Mouse (Mus musculus): ENCODE measurements around the gene Zfp335.

The Zfp335 gene

GRCm38 (mm10) chr2:164924100-164924857 is 12.7 kb upstream of the Zfp335 start:
- no peak for DNase-seq (ENCODE audit: low read depth)

GRCm38 (mm10) chr2:164923291-164923690 is 11.7 kb upstream of the Zfp335 start:
- no peak for DNase-seq (ENCODE audit: low read depth)

GRCm38 (mm10) chr2:164921984-164922383 is 10.4 kb upstream of the Zfp335 start:
- DNase-seq (ENCODE audit: low read depth): no peak

DNA sequence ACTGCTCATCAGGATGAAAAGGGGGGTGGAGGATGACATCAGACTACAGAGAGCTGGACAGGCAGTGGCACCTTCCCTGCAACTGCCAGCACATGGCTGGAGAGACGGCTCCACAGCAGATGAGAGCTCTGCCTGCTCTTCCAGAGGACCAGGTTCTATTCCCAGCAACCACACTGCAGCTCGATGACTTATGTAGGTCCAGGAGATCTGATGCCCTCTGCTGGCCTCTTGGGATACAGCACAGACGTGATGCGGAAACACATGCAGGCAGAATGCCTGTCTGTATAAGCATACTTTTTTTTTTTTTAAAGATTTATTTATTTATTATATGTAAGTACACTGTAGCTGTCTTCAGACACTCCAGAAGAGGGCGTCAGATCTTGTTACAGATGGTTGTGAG is 6.8 kb upstream of the Zfp335 start:
- no peak for DNase-seq (ENCODE audit: low read depth)

DNA sequence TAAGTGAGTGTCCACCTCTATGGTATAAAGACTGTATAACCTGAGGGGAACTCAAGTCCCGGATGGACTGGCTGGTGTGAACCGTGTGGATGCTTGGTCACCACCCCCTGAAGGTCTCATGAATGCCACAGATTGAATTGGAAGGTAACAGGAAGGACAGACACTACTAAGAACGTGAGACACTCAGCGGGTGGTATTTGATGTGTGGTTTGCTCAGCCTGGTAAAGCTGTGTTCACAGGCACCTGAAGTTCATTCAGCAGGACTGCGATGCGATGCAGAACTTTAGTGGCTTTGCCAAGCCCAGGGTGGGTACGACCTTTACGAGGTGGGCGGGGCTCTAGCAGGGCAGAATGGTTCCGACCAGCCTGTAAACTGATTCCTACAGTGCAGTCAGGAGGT is 5.8 kb upstream of the Zfp335 start:
- no peak for DNase-seq (ENCODE audit: low read depth)

DNA sequence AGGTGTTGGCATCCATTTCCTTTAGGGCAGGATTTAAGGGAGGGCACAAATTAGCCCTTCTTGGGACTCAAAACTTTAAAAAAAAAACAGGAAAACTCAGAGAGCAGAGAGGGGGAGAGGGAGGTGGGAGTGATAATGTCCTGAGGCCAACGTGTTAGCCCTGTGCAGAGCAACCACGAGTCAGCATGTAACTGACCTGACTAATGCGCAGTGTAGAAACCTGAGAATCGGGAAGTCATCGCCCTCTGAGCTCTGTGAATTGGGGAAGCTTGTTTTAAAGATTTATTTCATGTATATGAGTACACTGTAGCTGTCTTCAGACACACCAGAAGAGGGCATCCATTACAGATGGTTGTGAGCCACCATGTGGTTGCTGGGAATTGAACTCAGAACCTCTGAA is 5.3 kb upstream of the Zfp335 start:
- no peak for DNase-seq (ENCODE audit: low read depth)

DNA sequence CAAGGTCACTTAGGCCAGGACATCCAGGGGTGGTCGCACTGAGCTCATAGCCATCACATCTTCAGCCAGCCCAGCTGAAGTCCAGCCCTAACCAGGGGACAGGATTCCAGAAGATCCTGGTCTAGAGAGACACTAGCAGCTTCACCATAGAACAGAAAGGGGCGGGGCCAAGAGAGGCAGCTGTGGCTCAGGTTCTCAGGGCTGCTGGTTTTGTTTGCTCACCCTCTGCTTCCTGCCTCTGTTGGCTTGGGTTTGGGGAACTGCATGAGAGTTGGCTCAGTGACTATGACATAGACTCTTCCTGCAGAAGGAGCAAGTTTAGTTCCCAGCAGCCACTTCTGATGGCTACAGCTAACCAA is 1.9 kb upstream of the Zfp335 start:
- peak; percentile 74 for DNase-seq (ENCODE audit: low read depth)

GRCm38 (mm10) chr2:164912749-164913427 is 1.3 kb upstream of the Zfp335 start:
- DNase-seq (ENCODE audit: low read depth): no peak

DNA sequence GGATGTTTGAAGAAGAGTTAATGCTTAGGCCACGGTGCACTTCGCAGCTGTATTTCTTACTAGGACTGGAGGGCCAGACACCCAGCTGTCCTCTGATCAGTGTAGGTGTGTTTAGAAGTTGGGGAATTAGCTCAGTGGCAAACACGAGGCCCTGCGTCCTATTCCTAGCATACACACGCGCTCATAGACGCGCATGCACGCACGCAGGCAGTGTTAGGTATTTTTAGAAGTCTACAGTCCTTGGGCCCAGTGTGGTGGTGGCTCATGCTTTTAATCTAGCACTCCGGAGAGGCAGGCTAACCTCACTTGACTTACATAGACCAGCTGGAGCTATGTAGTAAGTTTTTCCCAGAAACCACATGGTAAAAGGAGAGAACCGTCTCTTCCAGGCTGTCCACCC is 594 bp upstream of the Zfp335 start:
- peak; percentile 24 for DNase-seq (ENCODE audit: low read depth)

- DNase-seq (ENCODE audit: low read depth): no peak
Measured at GRCm38 (mm10) chr2:164910360-164911061, 1.0 kb downstream of the Zfp335 start.

- DNase-seq (ENCODE audit: low read depth): peak; percentile 46
Measured at GRCm38 (mm10) chr2:164909542-164909941, 2.0 kb downstream of the Zfp335 start.

DNA sequence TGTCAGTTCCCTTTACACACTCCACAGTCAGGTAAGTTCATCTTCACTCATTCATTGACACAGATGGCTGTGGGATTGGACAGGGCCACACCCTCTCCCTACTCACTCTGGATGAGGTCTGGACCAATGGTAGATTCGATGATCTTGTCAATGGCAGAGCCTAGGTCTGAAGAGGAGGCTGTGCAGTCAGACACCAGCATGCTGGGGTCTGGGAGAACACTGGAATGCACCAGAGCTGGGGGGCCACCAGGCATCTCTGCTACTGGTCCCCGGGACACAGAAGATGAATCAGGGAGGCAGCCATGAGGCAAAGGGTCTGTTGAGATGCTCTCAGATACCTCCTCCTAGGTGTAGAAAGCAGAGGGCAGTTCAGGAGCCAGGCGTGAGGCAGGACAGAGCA is 2.5 kb downstream of the Zfp335 start:
- DNase-seq (ENCODE audit: low read depth): no peak

GRCm38 (mm10) chr2:164908011-164908410 is 3.5 kb downstream of the Zfp335 start:
- no peak for DNase-seq (ENCODE audit: low read depth)

- no peak for DNase-seq (ENCODE audit: low read depth)
Measured at GRCm38 (mm10) chr2:164907511-164907910, 4.0 kb downstream of the Zfp335 start.

DNA sequence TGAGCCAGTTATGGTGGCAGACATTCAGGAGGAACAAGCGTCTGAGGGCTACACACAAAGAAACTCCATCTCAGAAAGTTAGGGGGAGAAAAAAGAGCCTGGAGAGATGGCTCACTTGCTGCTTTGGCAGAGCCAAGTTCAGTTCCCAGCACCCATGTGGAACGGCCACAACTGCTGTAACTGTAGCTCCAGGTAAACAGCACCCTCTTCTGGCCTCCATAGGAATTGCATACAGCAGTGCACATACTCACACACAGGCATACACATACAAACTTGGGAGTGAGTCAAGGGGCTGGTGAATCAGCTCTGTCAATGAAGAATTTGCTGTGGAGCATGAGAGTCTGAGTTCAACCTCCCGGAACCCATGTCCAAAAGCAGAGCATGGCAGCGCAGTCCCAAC is 5.5 kb downstream of the Zfp335 start:
- DNase-seq (ENCODE audit: low read depth): no peak

GRCm38 (mm10) chr2:164903496-164903895 is 8.1 kb downstream of the Zfp335 start:
- DNase-seq (ENCODE audit: low read depth): no peak

DNA sequence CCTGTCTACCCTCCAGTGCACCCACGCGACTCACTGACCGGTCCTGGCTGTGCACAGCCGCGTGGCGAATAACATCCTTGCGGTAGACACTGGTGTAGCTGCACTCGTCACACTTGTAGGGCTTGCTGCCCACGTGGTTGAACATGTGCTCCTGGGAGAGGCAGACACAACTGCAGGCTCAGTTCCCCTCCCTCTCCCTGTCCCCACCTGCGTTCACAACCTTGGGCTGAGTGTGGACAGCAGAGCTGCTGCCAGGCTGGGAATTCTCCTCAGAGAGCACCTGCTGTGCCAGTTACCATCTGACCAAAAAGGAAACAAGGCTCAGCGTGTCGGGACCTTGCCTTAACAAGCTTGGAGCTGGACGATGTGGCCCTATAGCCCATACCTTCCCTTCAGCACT is 10.2 kb downstream of the Zfp335 start:
- DNase-seq (ENCODE audit: low read depth): no peak

DNA sequence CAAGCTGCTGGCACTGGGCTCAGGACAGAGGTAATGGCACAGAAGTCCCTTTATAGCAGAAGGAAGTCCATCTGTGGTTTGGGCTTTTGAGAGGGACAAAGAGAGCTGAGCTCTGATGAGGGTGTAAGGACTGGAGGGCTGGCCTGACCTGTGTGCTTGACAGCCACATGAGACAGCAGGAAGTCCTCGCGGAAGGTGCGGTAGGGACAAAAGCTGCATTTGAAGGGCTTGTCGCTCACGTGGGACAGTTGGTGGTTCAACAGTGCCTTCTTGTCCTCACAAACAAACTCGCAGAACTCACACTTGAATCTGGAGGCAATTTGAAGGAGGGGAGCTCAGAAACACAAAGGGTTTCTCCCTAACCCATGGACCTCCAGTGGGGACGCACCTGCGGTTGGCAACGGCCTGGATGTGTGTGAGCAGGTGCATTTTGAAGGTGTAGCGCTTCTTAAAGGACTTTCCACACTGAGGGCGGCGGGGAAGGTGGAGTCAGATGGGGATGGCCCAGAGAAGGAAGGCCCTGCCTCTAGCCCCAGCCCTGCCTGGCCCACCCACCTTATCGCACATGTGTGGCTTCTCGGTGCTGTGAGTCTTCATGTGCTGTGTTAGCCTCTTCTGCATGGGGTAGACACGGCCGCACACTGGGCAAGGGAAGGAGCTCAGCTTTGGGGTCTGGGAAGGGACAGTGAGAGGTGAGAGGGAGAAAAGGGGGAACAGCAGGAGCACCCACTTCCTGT is 11.7 kb downstream of the Zfp335 start:
- DNase-seq (ENCODE audit: low read depth): no peak

DNA sequence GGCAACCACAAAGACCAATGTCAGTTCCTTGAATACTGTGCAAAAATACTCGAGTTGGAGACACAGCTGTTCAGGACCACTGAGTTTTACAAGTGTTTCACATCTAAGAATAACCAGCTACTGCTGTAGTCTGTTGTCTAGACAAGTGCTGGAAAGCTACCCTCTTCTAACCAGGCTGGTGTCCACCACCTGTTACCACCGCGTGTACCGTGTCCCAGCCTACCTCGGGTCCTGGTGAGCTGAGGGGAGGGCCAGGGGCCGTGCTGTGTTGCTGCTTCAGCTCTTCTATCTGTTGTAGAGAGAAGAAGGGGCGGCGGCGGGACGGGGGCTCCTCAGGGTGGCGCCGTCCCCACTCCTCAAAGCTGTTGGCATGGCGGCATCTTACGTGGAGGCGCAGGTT is 12.5 kb downstream of the Zfp335 start:
- DNase-seq (ENCODE audit: low read depth): no peak

DNA sequence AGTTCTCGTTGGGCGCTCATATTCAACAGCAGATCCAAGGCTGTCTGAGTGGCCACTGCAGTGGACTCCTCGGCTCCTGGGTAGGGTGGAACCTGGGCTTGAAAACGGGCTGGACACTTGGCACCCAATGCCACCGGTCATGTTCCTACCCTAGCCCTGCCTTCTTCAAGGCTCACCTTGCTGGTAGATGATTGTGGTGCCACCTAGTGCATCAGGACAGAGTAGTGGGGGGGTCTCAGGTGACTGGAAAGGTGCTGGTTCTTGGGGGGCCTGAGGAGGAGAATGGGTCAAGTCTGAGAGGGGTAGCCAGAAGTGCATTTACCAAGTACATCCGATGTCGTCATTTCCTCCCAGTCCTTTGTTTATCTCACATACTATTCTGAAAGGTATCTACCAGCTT is 13.5 kb downstream of the Zfp335 start:
- DNase-seq (ENCODE audit: low read depth): no peak

GRCm38 (mm10) chr2:164895885-164896284 is 15.7 kb downstream of the Zfp335 start:
- DNase-seq (ENCODE audit: low read depth): no peak

DNA sequence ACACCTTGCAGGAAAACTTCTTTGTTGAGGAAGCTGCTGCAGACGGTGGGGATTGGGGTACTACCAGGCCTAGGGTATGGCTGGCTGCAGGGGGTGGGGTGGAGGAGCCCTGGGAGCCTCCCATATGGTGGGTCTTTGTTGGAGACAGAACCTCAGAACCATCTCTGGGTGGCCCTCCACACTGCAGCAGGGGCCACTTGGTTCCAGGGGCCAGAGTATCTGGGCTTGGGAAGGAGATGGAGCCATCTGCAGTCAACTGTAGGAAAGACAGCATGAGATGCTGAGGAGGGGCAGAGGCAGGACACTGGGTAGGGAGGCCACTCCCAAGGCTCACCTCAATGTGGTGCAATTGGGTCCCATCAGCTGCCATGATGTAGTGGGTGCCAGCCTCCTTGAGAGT is 16.9 kb downstream of the Zfp335 start:
- DNase-seq (ENCODE audit: low read depth): no peak

- DNase-seq (ENCODE audit: low read depth): no peak
Measured at GRCm38 (mm10) chr2:164894048-164894447, 17.5 kb downstream of the Zfp335 start.

All from c-Kit-positive CD71-negative TER-119-negative erythroid progenitor cells, embryonic 14.5 days (primary cell).